In genomic region chr4:57037554-57037953, GRCm38 (mm10) we compare ENCODE assay signal across 21 mouse cellular contexts. TPM values are rescaled to one million over a fixed set of nuclear protein-coding genes. Genes with fewer than 3 reads are reported as not detected.
A peak's percentile ranks its signal among the peaks of the same experiment; 100 is the strongest.
DNase-seq lines count a peak whose midpoint lies in the region; ATAC-seq and TF ChIP-seq lines count a peak whose summit lies in the region.
"Had no signal": no experiment of that assay in that cellular context is flagged by ENCODE, and none has a peak within 500 bp of the region (broad histone marks: within the 10 kb centered on the region; RNA-seq: fewer than 3 reads in every experiment).

No protein-coding gene starts in this region.

- no peak for TF ChIP-seq POLR2A in spleen, adult 2 months (IDR thresholded peaks at IDR 0.05; ENCODE audit: low read depth, low read length)
- no peak for TF ChIP-seq POLR2A in CH12.LX (IDR thresholded peaks at IDR 0.05; ENCODE audit: low read depth, low read length)

- H3K4me3 ChIP-seq in spleen, adult 2 months (ENCODE audit: extremely low read depth, insufficient read depth, insufficient read length) = no peak overlapping the region; the same call in 1 of the 2 replicates
- H3K4me3 ChIP-seq in CH12.LX (replicated peaks in 1 of 3; ENCODE audit: low read depth in 2 of 3, low read length in 2 of 3, poor library complexity in 1 of 3) = no peak overlapping the region
- H3K4me3 ChIP-seq: embryonic facial prominence, embryonic 12.5 days; forebrain, embryonic 15.5 days; heart, adult 2 months; heart, embryonic 15.5 days; hindbrain, embryonic 15.5 days had no signal

- no peak for TF ChIP-seq RAD21 in CH12.LX (IDR thresholded peaks at IDR 0.05; ENCODE audit: low read depth, low read length)

- no peak for TF ChIP-seq CTCF in spleen, adult 2 months (IDR thresholded peaks at IDR 0.05; ENCODE audit: extremely low read depth, insufficient read depth, insufficient read length, insufficient replicate concordance)
- no peak for TF ChIP-seq CTCF in CH12.LX (conservative IDR thresholded peaks at IDR 0.05 in 1 of 2, IDR thresholded peaks at IDR 0.05 in 1 of 2; ENCODE audit: low read depth in 2 of 2, low read length in 2 of 2)

- in situ Hi-C loops in CH12.LX (cut with MboI; ENCODE audit: low pct_ligation_motif_present, low pct_unique_long_range_greater_than_20kb, low sequenced_read_pairs) = no loop called here

- 40% methylated on average over 7 of the region's 7 CpGs for WGBS in spleen, adult 2 months

- no peaks in the 10 kb centered on the region for H3K9me3 ChIP-seq in CH12.LX (replicated peaks; ENCODE audit: low read length)
- H3K9me3 ChIP-seq: embryonic facial prominence, embryonic 12.5 days; heart, embryonic 15.5 days; hindbrain, embryonic 15.5 days had no signal

- no peaks in the 10 kb centered on the region for H3K79me2 ChIP-seq in CH12.LX (replicated peaks; ENCODE audit: control insufficient read depth, extremely low read depth, insufficient read depth, poor library complexity, severe bottlenecking)

- dilution Hi-C loops in CH12.LX (cut with MboI; ENCODE audit: extremely low pct_ligation_motif_present, extremely low pct_unique_long_range_greater_than_20kb, low sequenced_read_pairs) = no loop called here

- no peaks in the 10 kb centered on the region for H3K27me3 ChIP-seq in spleen, adult 2 months (ENCODE audit: control insufficient read depth, insufficient read depth, low read length)
- no peaks in the 10 kb centered on the region for H3K27me3 ChIP-seq in CH12.LX (replicated peaks)
- no peaks in the 10 kb centered on the region for H3K27me3 ChIP-seq in splenic B cell, adult 2 months (ENCODE audit: control insufficient read depth, insufficient read depth, low read length, poor library complexity, severe bottlenecking)
- H3K27me3 ChIP-seq: embryonic facial prominence, embryonic 12.5 days; forebrain, embryonic 15.5 days; hindbrain, embryonic 15.5 days had no signal

- no peak for DNase-seq in spleen, adult 2 months (ENCODE audit: low read depth in 1 of 2, low spot score in 2 of 2)
- DNase-seq in spleen, postnatal 14 days (ENCODE audit: low spot score in 2 of 2) = no peak
- peak; percentile 19 for DNase-seq in CH12.LX (ENCODE audit: extremely low read depth)
- DNase-seq in splenic B cell, adult 2 months (ENCODE audit: low read depth, low spot score) = peak; percentile 65
- no peak for DNase-seq in thymus, postnatal 14 days
- DNase-seq: adrenal gland, postnatal 14 days; cerebellum, adult 2 months; cerebellum, postnatal 14 days; gastrocnemius, postnatal 10 days; heart, adult 2 months; heart, postnatal 14 days had no signal

- no peak overlapping the region for H3K4me2 ChIP-seq in CH12.LX (ENCODE audit: insufficient read depth, low read depth, poor library complexity, severe bottlenecking)
- H3K4me2 ChIP-seq: embryonic facial prominence, embryonic 12.5 days; forebrain, embryonic 15.5 days; heart, embryonic 11.5 days; heart, embryonic 15.5 days; hindbrain, embryonic 15.5 days had no signal

- no peaks in the 10 kb centered on the region for H3K36me3 ChIP-seq in spleen, adult 2 months (ENCODE audit: control insufficient read depth, insufficient read depth, low read length)
- H3K36me3 ChIP-seq in CH12.LX (replicated peaks in 1 of 2; ENCODE audit: control insufficient read depth in 1 of 2, insufficient read depth in 1 of 2, low read length in 1 of 2) = no peaks in the 10 kb centered on the region
- H3K36me3 ChIP-seq in splenic B cell, adult 2 months (ENCODE audit: control insufficient read depth, insufficient read depth, low read length, poor library complexity, severe bottlenecking) = no peaks in the 10 kb centered on the region
- H3K36me3 ChIP-seq: embryonic facial prominence, embryonic 12.5 days; forebrain, embryonic 15.5 days; heart, embryonic 15.5 days; hindbrain, embryonic 15.5 days had no signal

- 0 out of 2 replicates have a peak, but pooled peaks have one; percentile 24 for TF ChIP-seq EP300 in CH12.LX (IDR thresholded peaks at IDR 0.05; ENCODE audit: low read length)

- peak; percentile 85 for ATAC-seq in megakaryocyte, adult 5-6 weeks (ENCODE audit: poor library complexity, severe bottlenecking)
- no peak for ATAC-seq in activated CD4-positive, CD25-positive, alpha-beta regulatory T cell, adult 4 months
- ATAC-seq: CD4-positive, CD25-positive, alpha-beta regulatory T cell, adult 4 months had no signal

- H3K9ac ChIP-seq in CH12.LX (ENCODE audit: insufficient read depth, low read depth) = no peak overlapping the region
- H3K9ac ChIP-seq: embryonic facial prominence, embryonic 12.5 days; forebrain, embryonic 15.5 days; heart, embryonic 15.5 days; hindbrain, embryonic 15.5 days had no signal

- peaks cover 12% of the 10 kb centered on the region for H3K4me1 ChIP-seq in spleen, adult 2 months (ENCODE audit: control insufficient read depth, insufficient read depth, insufficient read length)
- H3K4me1 ChIP-seq in CH12.LX (ENCODE audit: control insufficient read depth in 1 of 2, insufficient read depth in 2 of 2) = peaks cover 5 to 10% of the 10 kb centered on the region in 2 experiments; a peak in 3 of 4 replicates

- peak overlapping the region; percentile 26 for H3K27ac ChIP-seq in spleen, adult 2 months (ENCODE audit: insufficient read depth, low read length)
- no peak overlapping the region for H3K27ac ChIP-seq in CH12.LX (ENCODE audit: insufficient read depth, low read depth)
- H3K27ac ChIP-seq: embryonic facial prominence, embryonic 12.5 days; forebrain, embryonic 15.5 days; heart, adult 2 months; heart, embryonic 15.5 days; hindbrain, embryonic 15.5 days had no signal

TF ChIP-seq in CH12.LX, 34 proteins besides CTCF, POLR2A, EP300 and RAD21:
- no peak for TF ChIP-seq UBTF (IDR thresholded peaks at IDR 0.05; ENCODE audit: low read depth, low read length)
- no peak for TF ChIP-seq POLR2AphosphoS2 (IDR thresholded peaks at IDR 0.05; ENCODE audit: low read depth, low read length)
- no peak for TF ChIP-seq SMC3 (IDR thresholded peaks at IDR 0.05; ENCODE audit: low read depth, low read length)
- peak; percentile 34; the same call in 1 of the 2 replicates for TF ChIP-seq USF1 (IDR thresholded peaks at IDR 0.05; ENCODE audit: low read depth, low read length)
- peak; percentile 79 for TF ChIP-seq MAX (IDR thresholded peaks at IDR 0.05; ENCODE audit: low read length)
- no peak for TF ChIP-seq PAX5 (IDR thresholded peaks at IDR 0.05; ENCODE audit: low read length)
- TF ChIP-seq CHD2 (IDR thresholded peaks at IDR 0.05; ENCODE audit: low read length) = no peak
- no peak for TF ChIP-seq NELFE (IDR thresholded peaks at IDR 0.05; ENCODE audit: low read depth, low read length)
- peak; percentile 36; the same call in 1 of the 2 replicates for TF ChIP-seq BHLHE40 (IDR thresholded peaks at IDR 0.05; ENCODE audit: low read depth, low read length)
- TF ChIP-seq MXI1 (IDR thresholded peaks at IDR 0.05; ENCODE audit: low read depth, low read length) = no peak
- no peak for TF ChIP-seq ZKSCAN1 (IDR thresholded peaks at IDR 0.05; ENCODE audit: borderline replicate concordance, low read depth, low read length)
- TF ChIP-seq TCF12 (IDR thresholded peaks at IDR 0.05; ENCODE audit: low read depth, low read length) = no peak
- TF ChIP-seq MAFK (IDR thresholded peaks at IDR 0.05; ENCODE audit: insufficient replicate concordance, low read length) = no peak
- no peak for TF ChIP-seq JUND (conservative IDR thresholded peaks at IDR 0.05; ENCODE audit: low read depth, low read length)
- no peak for TF ChIP-seq IRF4 (IDR thresholded peaks at IDR 0.05; ENCODE audit: low read depth, low read length)
- no peak for TF ChIP-seq JUN (IDR thresholded peaks at IDR 0.05; ENCODE audit: insufficient read depth, low read depth, low read length)
- no peak for TF ChIP-seq RCOR1 (conservative IDR thresholded peaks at IDR 0.05; ENCODE audit: low read depth, low read length)
- no peak for TF ChIP-seq TBP (conservative IDR thresholded peaks at IDR 0.05; ENCODE audit: low read depth, low read length)
- TF ChIP-seq ETS1 (conservative IDR thresholded peaks at IDR 0.05; ENCODE audit: low read depth, low read length) = no peak
- peak; percentile 71; the same call in 1 of the 2 replicates for TF ChIP-seq MYC (IDR thresholded peaks at IDR 0.05; ENCODE audit: low read depth, low read length)
- no peak for TF ChIP-seq ZMIZ1 (IDR thresholded peaks at IDR 0.05; ENCODE audit: low read depth, low read length)
- no peak for TF ChIP-seq ZNF384 (IDR thresholded peaks at IDR 0.05; ENCODE audit: low read depth, low read length)
- no peak for TF ChIP-seq KAT2A (IDR thresholded peaks at IDR 0.05; ENCODE audit: insufficient replicate concordance, low read length)
- TF ChIP-seq MEF2A (IDR thresholded peaks at IDR 0.05; ENCODE audit: borderline replicate concordance, low read depth, low read length) = no peak

RNA-seq across cellular contexts. Expression of gene Frrs1l, which starts 47.4 kb away (rescaled TPM):
- not detected in 2 replicates for polyA plus RNA-seq in spleen, adult 2 months (2012; rRNA removed)
- total RNA-seq in CH12.LX (2012; rRNA removed) (not detected in 2 replicates), CH12.LX (2014; rRNA removed) (not detected in 2 replicates)
- not detected in 2 replicates for polyA plus RNA-seq in CH12.LX (2012; ENCODE audit: insufficient read length, low read depth)
- not detected in 2 replicates for total RNA-seq in megakaryocyte, adult 5-6 weeks (2015)
- total RNA-seq in megakaryocyte, adult 5-6 weeks (2017) = not detected in 2 replicates
- under 1 TPM in 1 of 2 experiments, not detected in 1; 0.16 TPM for polyA plus RNA-seq in activated CD4-positive, CD25-positive, alpha-beta regulatory T cell, adult 4 months (2017; shearing (Covaris generic))
- total RNA-seq: hematopoietic stem cell, adult 5-6 weeks; MEL had no signal
- polyA plus RNA-seq: CD4-positive, CD25-positive, alpha-beta regulatory T cell, adult 4 months had no signal

Comparison
In these comparisons a context has a peak if more than half of its experiments do, and no peak if none do; other contexts are left out.
1. DNase-seq: peak in CH12.LX (single experiment) and splenic B cell, adult 2 months (single experiment); none in spleen, adult 2 months (0 of 2), spleen, postnatal 14 days (0 of 2) and thymus, postnatal 14 days (single experiment).